In genomic region chr14:100426399-100426798, GRCm38 (mm10) we compare ENCODE assay signal across 18 mouse cellular contexts.
"Had no signal": no experiment of that assay in that cellular context is flagged by ENCODE, and none has a peak within 500 bp of the region (broad histone marks: within the 10 kb centered on the region; RNA-seq: fewer than 3 reads in every experiment).

No protein-coding gene starts in this region.

- H3K9ac ChIP-seq: liver, embryonic 12.5 days; liver, embryonic 14.5 days; lung, embryonic 14.5 days; midbrain, embryonic 13.5 days; midbrain, embryonic 15.5 days; neural tube, embryonic 12.5 days had no signal

- H3K9me3 ChIP-seq: liver, embryonic 12.5 days; midbrain, embryonic 13.5 days; midbrain, embryonic 15.5 days; neural tube, embryonic 12.5 days had no signal

- H3K4me2 ChIP-seq: liver, embryonic 12.5 days; lung, embryonic 14.5 days; midbrain, embryonic 11.5 days; midbrain, embryonic 13.5 days; midbrain, embryonic 15.5 days; neural tube, embryonic 12.5 days had no signal

- DNase-seq: lung, adult 18-20 months; lung, embryonic 14.5 days; lung, postnatal 10 days; lung, postnatal 4 days; retina, postnatal 1 day; right cerebral cortex, adult 18-20 months; right cerebral cortex, postnatal 25 days; right cerebral cortex, postnatal 4 days; spleen, adult 18-20 months; thymus, adult 18-20 months; thymus, postnatal 14 days; thymus, postnatal 36 days had no signal

- H3K4me1 ChIP-seq: liver, embryonic 12.5 days; midbrain, embryonic 13.5 days; midbrain, embryonic 15.5 days; neural tube, embryonic 12.5 days had no signal

- ATAC-seq: liver, embryonic 12.5 days; midbrain, embryonic 13.5 days; midbrain, embryonic 15.5 days had no signal

- H3K27ac ChIP-seq: liver, embryonic 12.5 days; liver, embryonic 14.5 days; midbrain, embryonic 13.5 days; midbrain, embryonic 15.5 days; neural tube, embryonic 12.5 days had no signal

- H3K4me3 ChIP-seq: liver, embryonic 12.5 days; midbrain, embryonic 13.5 days; midbrain, embryonic 15.5 days; neural tube, embryonic 12.5 days had no signal

- H3K36me3 ChIP-seq: liver, embryonic 12.5 days; midbrain, embryonic 13.5 days; midbrain, embryonic 15.5 days; neural tube, embryonic 12.5 days had no signal

- H3K27me3 ChIP-seq: liver, embryonic 12.5 days; midbrain, embryonic 13.5 days; midbrain, embryonic 15.5 days; neural tube, embryonic 12.5 days had no signal
